Mouse (Mus musculus): ENCODE measurements around the gene Sox18. TPM values are rescaled to one million over a fixed set of nuclear protein-coding genes. Genes with fewer than 3 reads are reported as not detected.

Gene Sox18
- polyA plus RNA-seq (2012; fragmentation: generic; extraction: Trizol) = 0.06 TPM
- long read RNA-seq, experiment 1, partial matches to known transcripts = 0 of 1 reads
- long read RNA-seq, experiment 1, other reads (novel, unspliced or antisense) = 0 of 1 reads
- long read RNA-seq, experiment 2, partial matches to known transcripts = 0 of 1 reads
- long read RNA-seq, experiment 2, other reads (novel, unspliced or antisense) = 0 of 1 reads

DNA sequence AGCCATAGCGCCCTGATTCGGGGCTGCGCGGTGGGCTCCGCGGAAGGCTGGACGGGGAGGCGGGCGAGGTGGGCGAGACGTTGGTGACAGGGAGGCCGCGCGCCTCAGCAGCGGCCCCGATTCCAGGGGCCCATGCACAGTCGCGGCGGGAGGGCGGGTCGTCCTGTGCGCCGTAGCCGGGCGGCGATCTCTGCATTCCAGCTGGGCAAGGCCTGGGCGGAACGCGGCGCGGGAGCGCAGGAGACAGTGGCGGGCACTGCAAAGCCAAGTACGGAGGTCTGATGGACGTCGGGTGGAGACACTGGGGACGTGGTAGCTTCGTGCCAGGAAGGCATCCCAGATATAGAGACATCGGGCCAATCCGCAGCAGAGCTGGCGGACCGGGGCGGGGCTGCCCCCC is at the start of gene Sox18:
TSS of gene Sox18 (minus strand) at position 315 of the 400 bp plus-strand sequence.
- H3K36me3 ChIP-seq (ENCODE audit: control insufficient read depth, insufficient read depth) = no peaks in the 10 kb centered on the region
- no peak within 1 kb of the TSS for H3K4me3 ChIP-seq (ENCODE audit: insufficient read depth, poor library complexity, severe bottlenecking)
- H3ac ChIP-seq (ENCODE audit: control insufficient read depth, insufficient read length, low read depth) = no peak within 1 kb of the TSS
- TF ChIP-seq MAX (IDR thresholded peaks at IDR 0.05) (no peak), FOSL1 (IDR thresholded peaks at IDR 0.05; ENCODE audit: insufficient read depth, low read length, poor library complexity, severe bottlenecking) (no peak), USF1 (IDR thresholded peaks at IDR 0.05; ENCODE audit: low read depth) (no peak), MYOG (IDR thresholded peaks at IDR 0.05; ENCODE audit: control insufficient read depth, extremely low read depth, insufficient read length) (no peak), CTCF (IDR thresholded peaks at IDR 0.05; ENCODE audit: control insufficient read depth, insufficient read depth, insufficient read length) (no peak), MYOD1 (IDR thresholded peaks at IDR 0.05; ENCODE audit: control insufficient read depth, insufficient read length, low read depth) (no peak), CEBPB (IDR thresholded peaks at IDR 0.05; ENCODE audit: low read depth) (no peak)
- H3K79me2 ChIP-seq (ENCODE audit: control insufficient read depth, insufficient read depth) = no peaks in the 10 kb centered on the region
- peaks cover 39% of the 10 kb centered on the region for H3K27me3 ChIP-seq (ENCODE audit: control insufficient read depth, insufficient read depth, insufficient read length)
- H3K79me3 ChIP-seq (ENCODE audit: low read depth) = no peaks in the 10 kb centered on the region

DNA sequence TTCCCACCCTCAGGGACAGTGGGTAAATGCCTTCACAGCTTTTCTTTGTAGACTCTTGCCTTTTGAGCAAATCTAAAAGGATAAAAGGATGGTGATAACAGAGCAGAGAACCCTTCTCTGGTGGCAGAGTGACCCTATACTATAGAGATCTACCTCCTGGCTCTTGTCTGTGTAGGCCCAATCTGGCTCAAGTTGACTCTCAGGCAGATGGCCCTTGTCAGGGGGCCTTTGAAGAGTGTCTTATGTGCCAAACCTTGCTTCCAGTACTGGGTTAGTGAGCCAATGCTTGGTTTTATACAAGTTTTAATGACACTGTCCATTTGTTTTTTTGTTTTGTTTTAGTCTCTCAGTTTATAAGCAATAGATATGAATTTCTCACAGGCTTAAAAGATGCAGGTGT is 49.8 kb upstream of the Sox18 start:
- Histone ChIP-seq H3K4me3 (ENCODE audit: insufficient read depth, poor library complexity, severe bottlenecking) (no peak overlapping the region), H3K79me3 (ENCODE audit: low read depth) (no peaks in the 10 kb centered on the region), H3ac (ENCODE audit: control insufficient read depth, insufficient read length, low read depth) (no peak overlapping the region), H3K27me3 (ENCODE audit: control insufficient read depth, insufficient read depth, insufficient read length) (no peaks in the 10 kb centered on the region), H3K79me2 (ENCODE audit: control insufficient read depth, insufficient read depth) (no peaks in the 10 kb centered on the region), H3K36me3 (ENCODE audit: control insufficient read depth, insufficient read depth) (no peaks in the 10 kb centered on the region)
- TF ChIP-seq MYOG (IDR thresholded peaks at IDR 0.05; ENCODE audit: control insufficient read depth, extremely low read depth, insufficient read length) (no peak), USF1 (IDR thresholded peaks at IDR 0.05; ENCODE audit: low read depth) (no peak), MYOD1 (IDR thresholded peaks at IDR 0.05; ENCODE audit: control insufficient read depth, insufficient read length, low read depth) (no peak), MAX (IDR thresholded peaks at IDR 0.05) (no peak), FOSL1 (IDR thresholded peaks at IDR 0.05; ENCODE audit: insufficient read depth, low read length, poor library complexity, severe bottlenecking) (no peak), CTCF (IDR thresholded peaks at IDR 0.05; ENCODE audit: control insufficient read depth, insufficient read depth, insufficient read length) (no peak), CEBPB (IDR thresholded peaks at IDR 0.05; ENCODE audit: low read depth) (no peak)

DNA sequence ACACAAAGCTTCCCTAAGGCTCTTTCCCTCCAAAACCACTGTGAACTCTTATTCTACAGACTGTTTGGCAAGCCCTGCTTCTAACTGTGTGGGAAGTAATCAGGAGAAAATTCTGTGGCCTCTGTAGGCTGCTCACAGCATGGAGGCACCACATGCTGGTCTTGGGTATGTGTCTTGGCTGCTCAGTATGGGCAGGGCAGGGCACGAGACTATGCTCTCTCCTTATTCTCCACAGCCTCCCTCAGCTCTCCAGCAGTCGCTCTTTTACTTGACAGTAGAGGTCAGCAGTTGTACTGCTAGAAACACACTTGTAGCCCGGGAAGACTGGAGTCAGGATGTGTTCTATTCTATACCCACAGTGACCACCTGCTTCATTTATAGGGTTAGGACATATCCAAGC is 48.6 kb upstream of the Sox18 start:
- no peak for TF ChIP-seq CTCF (IDR thresholded peaks at IDR 0.05; ENCODE audit: control insufficient read depth, insufficient read depth, insufficient read length)
- TF ChIP-seq MAX (IDR thresholded peaks at IDR 0.05) = no peak
- no peak for TF ChIP-seq USF1 (IDR thresholded peaks at IDR 0.05; ENCODE audit: low read depth)
- TF ChIP-seq CEBPB (IDR thresholded peaks at IDR 0.05; ENCODE audit: low read depth) = no peak
- TF ChIP-seq MYOG (IDR thresholded peaks at IDR 0.05; ENCODE audit: control insufficient read depth, extremely low read depth, insufficient read length) = no peak
- no peak for TF ChIP-seq MYOD1 (IDR thresholded peaks at IDR 0.05; ENCODE audit: control insufficient read depth, insufficient read length, low read depth)
- TF ChIP-seq FOSL1 (IDR thresholded peaks at IDR 0.05; ENCODE audit: insufficient read depth, low read length, poor library complexity, severe bottlenecking) = no peak
- Histone ChIP-seq H3K4me3 (ENCODE audit: insufficient read depth, poor library complexity, severe bottlenecking) (no peak overlapping the region), H3K79me2 (ENCODE audit: control insufficient read depth, insufficient read depth) (no peaks in the 10 kb centered on the region), H3K79me3 (ENCODE audit: low read depth) (no peaks in the 10 kb centered on the region), H3ac (ENCODE audit: control insufficient read depth, insufficient read length, low read depth) (no peak overlapping the region), H3K27me3 (ENCODE audit: control insufficient read depth, insufficient read depth, insufficient read length) (peaks cover 5% of the 10 kb centered on the region), H3K36me3 (ENCODE audit: control insufficient read depth, insufficient read depth) (no peaks in the 10 kb centered on the region)

DNA sequence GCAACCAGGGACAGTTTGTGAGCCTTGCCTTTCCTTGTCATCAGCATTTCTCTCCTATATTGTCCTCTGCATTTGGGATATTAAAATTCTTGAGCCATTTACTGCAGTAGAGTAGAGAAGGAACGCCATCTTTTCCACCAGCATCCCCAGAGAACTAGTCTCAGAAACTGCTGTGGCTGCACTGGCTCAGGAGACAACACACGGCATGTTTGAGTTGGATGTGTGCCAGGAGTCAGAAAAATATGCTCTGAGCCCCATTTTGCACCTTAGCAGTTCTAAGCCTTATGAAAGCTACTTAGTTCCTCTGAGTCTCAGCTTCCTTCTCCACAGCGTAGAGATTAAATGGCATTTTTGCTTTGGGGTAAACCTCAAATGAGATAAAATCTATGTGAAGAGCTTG is 45.6 kb upstream of the Sox18 start:
- no peaks in the 10 kb centered on the region for H3K79me2 ChIP-seq (ENCODE audit: control insufficient read depth, insufficient read depth)
- no peak overlapping the region for H3ac ChIP-seq (ENCODE audit: control insufficient read depth, insufficient read length, low read depth)
- H3K79me3 ChIP-seq (ENCODE audit: low read depth) = no peaks in the 10 kb centered on the region
- no peak for TF ChIP-seq MYOG (IDR thresholded peaks at IDR 0.05; ENCODE audit: control insufficient read depth, extremely low read depth, insufficient read length)
- TF ChIP-seq MYOD1 (IDR thresholded peaks at IDR 0.05; ENCODE audit: control insufficient read depth, insufficient read length, low read depth) = no peak
- no peak for TF ChIP-seq FOSL1 (IDR thresholded peaks at IDR 0.05; ENCODE audit: insufficient read depth, low read length, poor library complexity, severe bottlenecking)
- no peak for TF ChIP-seq CTCF (IDR thresholded peaks at IDR 0.05; ENCODE audit: control insufficient read depth, insufficient read depth, insufficient read length)
- TF ChIP-seq USF1 (IDR thresholded peaks at IDR 0.05; ENCODE audit: low read depth) = no peak
- no peak for TF ChIP-seq CEBPB (IDR thresholded peaks at IDR 0.05; ENCODE audit: low read depth)
- TF ChIP-seq MAX (IDR thresholded peaks at IDR 0.05) = no peak
- H3K36me3 ChIP-seq (ENCODE audit: control insufficient read depth, insufficient read depth) = no peaks in the 10 kb centered on the region
- H3K4me3 ChIP-seq (ENCODE audit: insufficient read depth, poor library complexity, severe bottlenecking) = no peak overlapping the region
- H3K27me3 ChIP-seq (ENCODE audit: control insufficient read depth, insufficient read depth, insufficient read length) = peaks cover 8% of the 10 kb centered on the region

DNA sequence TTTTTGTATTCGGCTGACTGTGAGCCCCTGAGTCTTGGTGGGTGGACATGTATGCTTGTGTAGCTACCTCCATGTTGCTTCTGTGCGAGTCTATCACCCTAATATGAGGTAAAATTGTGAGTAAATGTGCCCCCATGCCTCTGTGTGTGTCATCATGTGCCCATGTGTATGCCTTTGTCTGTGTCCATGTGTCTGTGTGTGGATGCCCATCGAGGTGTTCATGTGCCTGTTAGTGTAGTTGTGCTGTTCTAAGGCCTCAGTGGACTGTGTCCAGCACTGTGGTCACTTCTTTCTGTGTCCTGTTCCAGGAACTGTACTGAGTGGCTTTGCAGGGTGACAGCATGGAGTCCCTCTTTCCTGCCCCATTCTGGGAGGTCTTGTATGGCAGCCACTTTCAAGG is 43.9 kb upstream of the Sox18 start:
- Histone ChIP-seq H3K79me3 (ENCODE audit: low read depth) (no peaks in the 10 kb centered on the region), H3K36me3 (ENCODE audit: control insufficient read depth, insufficient read depth) (no peaks in the 10 kb centered on the region), H3K79me2 (ENCODE audit: control insufficient read depth, insufficient read depth) (no peaks in the 10 kb centered on the region), H3K4me3 (ENCODE audit: insufficient read depth, poor library complexity, severe bottlenecking) (no peak overlapping the region), H3K27me3 (ENCODE audit: control insufficient read depth, insufficient read depth, insufficient read length) (peaks cover 8% of the 10 kb centered on the region), H3ac (ENCODE audit: control insufficient read depth, insufficient read length, low read depth) (no peak overlapping the region)
- TF ChIP-seq MYOG (IDR thresholded peaks at IDR 0.05; ENCODE audit: control insufficient read depth, extremely low read depth, insufficient read length) (no peak), MYOD1 (IDR thresholded peaks at IDR 0.05; ENCODE audit: control insufficient read depth, insufficient read length, low read depth) (no peak), CTCF (IDR thresholded peaks at IDR 0.05; ENCODE audit: control insufficient read depth, insufficient read depth, insufficient read length) (no peak), CEBPB (IDR thresholded peaks at IDR 0.05; ENCODE audit: low read depth) (no peak), MAX (IDR thresholded peaks at IDR 0.05) (no peak)

Measured in C2C12 (cell line).